Mouse (Mus musculus): ENCODE results near the gene Lat. TPM values are rescaled to one million over a fixed set of nuclear protein-coding genes. Genes with fewer than 3 reads are reported as not detected.
"Not testable (repeated sequence)": the region's sequence is repeated elsewhere in the genome, so short reads cannot be mapped to it uniquely, and the experiment has no call there.

Lat gene
- total and polyA plus RNA-seq, 3 experiments, result 0.62 to 1.2 TPM; not detected in 1

- TF ChIP-seq MYC (IDR thresholded peaks at IDR 0.05; ENCODE audit: low read depth, low read length) (no peak), ETS1 (IDR thresholded peaks at IDR 0.05; ENCODE audit: low read depth, low read length) (no peak), EP300 (IDR thresholded peaks at IDR 0.05; ENCODE audit: low read depth in 1 of 2, low read length in 2 of 2) (no peak)
These were observed 27.1 kb upstream of the Lat start, which contains the start of gene Nfatc2ip (continued) for GRCm38 (mm10) chr7:126396298-126397119.

DNA sequence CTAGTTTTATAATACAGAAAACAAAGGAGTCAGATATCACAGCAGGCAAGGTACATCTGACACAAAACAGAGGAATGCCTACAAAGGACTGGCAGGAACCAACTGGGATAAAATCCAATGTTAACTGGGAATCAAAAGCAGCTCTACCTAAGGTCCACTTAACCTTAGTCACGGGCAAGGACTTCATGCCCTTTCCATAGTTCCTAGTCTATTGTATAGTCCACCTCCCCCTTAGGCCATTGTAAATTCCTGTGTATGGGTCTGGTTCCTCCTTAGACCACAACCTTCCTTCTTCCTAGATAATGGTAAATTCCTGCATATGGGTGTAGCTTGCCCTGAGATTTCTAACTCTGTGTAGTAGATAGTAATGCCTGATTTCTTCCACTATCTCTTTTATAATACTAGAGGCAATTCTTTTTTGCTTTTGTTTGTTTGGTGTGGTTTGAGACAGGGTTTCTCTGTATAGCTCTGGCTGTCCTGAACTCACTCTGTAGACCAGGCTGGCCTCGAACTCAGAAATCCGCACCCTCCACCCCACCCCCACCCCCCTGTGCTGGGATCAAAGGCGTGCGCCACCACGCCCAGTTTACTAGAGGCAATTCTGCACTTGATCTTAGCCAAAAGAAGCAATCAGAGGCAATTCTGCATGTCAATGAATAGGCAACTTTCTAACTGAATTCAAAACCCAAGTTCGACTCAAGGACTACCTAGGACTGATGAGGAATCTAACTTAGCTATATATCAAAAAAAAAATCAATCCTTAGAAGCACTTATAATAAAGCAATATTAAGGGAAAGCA is 22.9 kb upstream of the Lat start:
- not testable (repeated sequence) for H3K36me3 ChIP-seq (ENCODE audit: control insufficient read depth in 1 of 2, insufficient read depth in 2 of 2, low read length in 2 of 2); H3K4me1 ChIP-seq (ENCODE audit: control insufficient read depth in 1 of 2, insufficient read depth in 2 of 2, low read length in 2 of 2); H3K79me2 ChIP-seq (ENCODE audit: control insufficient read depth, insufficient read depth, low read length, poor library complexity)

DNA sequence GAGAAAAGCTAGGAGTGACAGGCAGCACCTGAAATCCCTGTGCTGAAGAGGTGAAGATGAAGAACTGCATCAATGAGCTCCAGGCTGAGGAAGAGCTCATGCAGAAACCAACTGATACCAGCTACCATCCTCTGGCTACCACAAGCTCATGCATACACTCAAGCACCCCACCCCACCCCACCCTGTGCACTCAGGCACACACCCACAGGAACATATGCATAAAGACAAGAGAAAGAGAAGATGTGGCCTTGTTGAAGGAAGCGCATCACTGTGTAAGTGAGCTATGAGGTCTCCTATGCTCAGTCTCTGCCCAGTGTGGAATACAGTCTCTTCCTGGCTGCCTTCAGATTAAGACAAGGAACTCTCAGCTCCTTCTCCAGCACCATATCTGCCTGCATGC is 18.8 kb upstream of the Lat start:
- Histone ChIP-seq H3K79me2 (ENCODE audit: control insufficient read depth, insufficient read depth, low read length, poor library complexity) (no peaks in the 10 kb centered on the region), H3K27ac (ENCODE audit: control insufficient read depth, low read depth, low read length) (no peak overlapping the region), H3K4me3 (ENCODE audit: control insufficient read depth in 1 of 2, insufficient read depth in 1 of 2, low read depth in 2 of 2, low read length in 2 of 2) (no peak overlapping the region), H3K9ac (ENCODE audit: control insufficient read depth, low read depth, low read length, poor library complexity, severe bottlenecking) (no peak overlapping the region), H3K9me3 (replicated peaks; ENCODE audit: insufficient read depth, low read length) (no peaks in the 10 kb centered on the region), H3K36me3 (ENCODE audit: control insufficient read depth in 1 of 2, insufficient read depth in 2 of 2, low read length in 2 of 2) (peaks cover 7 to 8% of the 10 kb centered on the region in 2 experiments), H3K27me3 (ENCODE audit: control insufficient read depth in 1 of 2, insufficient read depth in 2 of 2, low read length in 2 of 2) (no peaks in the 10 kb centered on the region), H3K4me1 (ENCODE audit: control insufficient read depth in 1 of 2, insufficient read depth in 2 of 2, low read length in 2 of 2) (peaks cover 0 to 3% of the 10 kb centered on the region in 2 experiments; a peak in 1 of 4 replicates)
- no peak for TF ChIP-seq CTCF (IDR thresholded peaks at IDR 0.05 in 2 of 3, conservative IDR thresholded peaks at IDR 0.05 in 1 of 3; ENCODE audit: control insufficient read depth in 1 of 3, insufficient read depth in 1 of 3, low read depth in 2 of 3, low read length in 3 of 3, poor library complexity in 1 of 3, severe bottlenecking in 1 of 3)
- DNase-seq (ENCODE audit: low read depth, low spot score), result no peak

More for the DNA sequence above, 22.9 kb upstream of the Lat start:
- H3K4me3 ChIP-seq (ENCODE audit: control insufficient read depth in 1 of 2, insufficient read depth in 1 of 2, low read depth in 2 of 2, low read length in 2 of 2); H3K27ac ChIP-seq (ENCODE audit: control insufficient read depth, low read depth, low read length); H3K9ac ChIP-seq (ENCODE audit: control insufficient read depth, low read depth, low read length, poor library complexity, severe bottlenecking); DNase-seq (ENCODE audit: low read depth, low spot score); H3K9me3 ChIP-seq (replicated peaks; ENCODE audit: insufficient read depth, low read length); H3K27me3 ChIP-seq (ENCODE audit: control insufficient read depth in 1 of 2, insufficient read depth in 2 of 2, low read length in 2 of 2): not testable (repeated sequence)

DNA sequence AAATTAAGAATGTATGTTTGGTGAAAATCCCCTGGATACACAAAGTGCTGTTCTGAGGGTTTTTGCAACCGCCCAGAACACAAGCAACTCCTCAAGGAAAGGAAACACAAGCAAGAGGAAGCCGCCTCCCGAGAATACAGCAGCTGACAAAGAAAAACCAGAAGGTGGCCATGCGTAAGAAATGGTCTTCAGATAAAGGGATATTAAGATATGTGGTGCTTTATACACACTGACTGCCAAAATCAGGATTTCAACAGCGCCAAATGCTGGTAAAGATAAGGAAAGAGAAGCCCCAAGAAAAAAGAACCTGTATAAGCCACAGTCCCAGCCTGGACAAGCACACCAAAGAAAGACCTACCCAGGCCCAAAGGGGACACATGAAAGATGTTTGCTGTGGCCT is 14.2 kb upstream of the Lat start:
- peaks cover 1 to 11% of the 10 kb centered on the region in 2 experiments; a peak in 3 of 4 replicates for H3K36me3 ChIP-seq (ENCODE audit: control insufficient read depth in 1 of 2, insufficient read depth in 2 of 2, low read length in 2 of 2)
- TF ChIP-seq E2F4 (IDR thresholded peaks at IDR 0.05; ENCODE audit: borderline replicate concordance, low read depth, low read length) (no peak), ETS1 (IDR thresholded peaks at IDR 0.05; ENCODE audit: low read depth, low read length) (peak; percentile 65), GABPA (IDR thresholded peaks at IDR 0.05; ENCODE audit: low read depth, low read length) (no peak), EP300 (IDR thresholded peaks at IDR 0.05; ENCODE audit: low read depth in 1 of 2, low read length in 2 of 2) (peak; percentile 19 to 58; a peak in 2 of 4 replicates), MAZ (IDR thresholded peaks at IDR 0.05; ENCODE audit: low read depth, low read length) (no peak), MXI1 (IDR thresholded peaks at IDR 0.05; ENCODE audit: low read depth, low read length) (0 out of 2 replicates have a peak, but pooled peaks have one; percentile 25), RAD21 (IDR thresholded peaks at IDR 0.05; ENCODE audit: low read depth, low read length) (no peak), RCOR1 (IDR thresholded peaks at IDR 0.05; ENCODE audit: low read depth, low read length) (peak; percentile 95), SIN3A (IDR thresholded peaks at IDR 0.05; ENCODE audit: low read length) (peak; percentile 53), MAX (IDR thresholded peaks at IDR 0.05; ENCODE audit: low read length) (no peak), UBTF (IDR thresholded peaks at IDR 0.05; ENCODE audit: borderline replicate concordance, insufficient read depth, low read depth, low read length) (no peak), BHLHE40 (IDR thresholded peaks at IDR 0.05; ENCODE audit: borderline replicate concordance, low read depth, low read length) (no peak), TCF12 (IDR thresholded peaks at IDR 0.05; ENCODE audit: low read depth, low read length) (peak; percentile 78), MAFK (IDR thresholded peaks at IDR 0.05; ENCODE audit: borderline replicate concordance, low read depth, low read length) (0 out of 2 replicates have a peak, but pooled peaks have one; percentile 22), GATA1 (IDR thresholded peaks at IDR 0.05; ENCODE audit: low read depth, low read length) (peak; percentile 75)
- peak; percentile 40 for DNase-seq (ENCODE audit: low read depth, low spot score)

More for the DNA sequence above, 14.2 kb upstream of the Lat start:
- no peak overlapping the region for H3K9ac ChIP-seq (ENCODE audit: control insufficient read depth, low read depth, low read length, poor library complexity, severe bottlenecking)
- H3K4me3 ChIP-seq (ENCODE audit: control insufficient read depth in 1 of 2, insufficient read depth in 1 of 2, low read depth in 2 of 2, low read length in 2 of 2), result no peak overlapping the region
- no peaks in the 10 kb centered on the region for H3K9me3 ChIP-seq (replicated peaks; ENCODE audit: insufficient read depth, low read length)
- H3K27me3 ChIP-seq (ENCODE audit: control insufficient read depth in 1 of 2, insufficient read depth in 2 of 2, low read length in 2 of 2), result no peaks in the 10 kb centered on the region
- no peak overlapping the region for H3K27ac ChIP-seq (ENCODE audit: control insufficient read depth, low read depth, low read length)
- H3K79me2 ChIP-seq (ENCODE audit: control insufficient read depth, insufficient read depth, low read length, poor library complexity), result no peaks in the 10 kb centered on the region
- H3K4me1 ChIP-seq (ENCODE audit: control insufficient read depth in 1 of 2, insufficient read depth in 2 of 2, low read length in 2 of 2), result peaks cover 0 to 5% of the 10 kb centered on the region in 2 experiments; a peak in 1 of 4 replicates
